Mouse (Mus musculus): ENCODE measurements around the gene Smgc. TPM values are rescaled to one million over a fixed set of nuclear protein-coding genes. Genes with fewer than 3 reads are reported as not detected.
"Not testable (repeated sequence)": the region's sequence is repeated elsewhere in the genome, so short reads cannot be mapped to it uniquely, and the experiment has no call there.

Smgc gene
- polyA plus RNA-seq (2014; fragmentation: Nextera tagmentation; extraction: Ambion mirVana) = 0.08 TPM in 1 of 2 replicates, not detected in the other

DNA sequence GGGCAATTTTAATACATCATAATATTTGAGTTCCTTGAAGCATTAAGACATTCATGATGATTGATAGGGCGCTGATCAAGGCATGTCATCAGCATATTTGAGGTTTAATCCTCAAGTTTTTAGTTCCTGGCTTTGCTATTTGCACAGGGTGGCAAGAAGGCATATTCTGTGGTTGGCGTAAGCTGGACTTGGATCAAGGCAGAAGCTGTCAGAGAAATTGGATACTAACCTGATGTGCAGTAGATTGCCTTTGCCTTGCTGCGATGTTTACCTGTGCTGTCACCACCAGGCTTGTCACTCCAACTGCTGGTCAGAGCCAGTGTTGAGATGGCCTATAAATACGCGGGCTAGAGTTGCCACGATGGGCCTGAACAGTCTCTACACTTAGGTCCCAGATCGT lies at the start of gene Smgc:
Gene Smgc, plus strand, starts transcription at position 301 of the 400 bp plus-strand sequence.
- H3K4me2 ChIP-seq = no peak within 1 kb of the TSS
- no peaks in the 10 kb centered on the region for H3K27me3 ChIP-seq (replicated peaks; ENCODE audit: control insufficient read depth, insufficient read depth, low read length)
- 80% methylated on average over 7 of the region's 7 CpGs for WGBS
- DNase-seq (ENCODE audit: low spot score) (no peak), ATAC-seq (replicated peaks; ENCODE audit: low FRiP score) (no peak)
- H3K36me3 ChIP-seq (ENCODE audit: control insufficient read depth, insufficient read depth, low read length) = no peaks in the 10 kb centered on the region
- H3K9ac ChIP-seq (ENCODE audit: low read depth, low read length) = no peak within 1 kb of the TSS
- H3K27ac ChIP-seq (ENCODE audit: low read depth, low read length) = no peak within 1 kb of the TSS
- no peak within 1 kb of the TSS for H3K4me3 ChIP-seq (ENCODE audit: low read depth, low read length)
- no peaks in the 10 kb centered on the region for H3K4me1 ChIP-seq (replicated peaks; ENCODE audit: control insufficient read depth, insufficient read depth, low read length)
- H3K9me3 ChIP-seq (ENCODE audit: control insufficient read depth, low read length) = no peaks in the 10 kb centered on the region

DNA sequence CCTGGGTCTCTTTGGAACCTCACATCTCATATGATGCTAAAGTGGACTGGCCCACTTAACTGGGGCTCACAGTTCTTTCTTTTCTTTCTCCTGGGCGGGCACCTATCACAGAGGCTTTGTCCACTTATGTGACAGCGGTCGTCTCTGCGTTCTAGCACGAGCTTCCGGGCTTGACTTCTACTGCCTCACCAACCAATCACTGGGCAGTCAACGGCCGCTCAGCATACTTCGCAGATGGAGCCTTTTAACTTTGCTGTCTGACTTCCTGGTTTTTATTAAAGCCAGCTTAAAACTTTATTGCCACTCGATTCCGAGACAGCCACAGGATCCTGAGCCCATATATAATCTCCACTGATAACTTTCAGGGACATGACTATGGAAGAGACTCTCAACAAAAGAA lies 49.7 kb upstream of the Smgc start:
- no peaks in the 10 kb centered on the region for H3K36me3 ChIP-seq (ENCODE audit: control insufficient read depth, insufficient read depth, low read length)
- 82% methylated on average over 11 of the region's 11 CpGs for WGBS
- no peak overlapping the region for H3K27ac ChIP-seq (ENCODE audit: low read depth, low read length)
- H3K9me3 ChIP-seq (ENCODE audit: control insufficient read depth, low read length) = no peaks in the 10 kb centered on the region
- H3K4me1 ChIP-seq (replicated peaks; ENCODE audit: control insufficient read depth, insufficient read depth, low read length) = no peaks in the 10 kb centered on the region
- no peak overlapping the region for H3K4me3 ChIP-seq (ENCODE audit: low read depth, low read length)
- H3K9ac ChIP-seq (ENCODE audit: low read depth, low read length) = no peak overlapping the region
- H3K4me2 ChIP-seq = no peak overlapping the region
- H3K27me3 ChIP-seq (replicated peaks; ENCODE audit: control insufficient read depth, insufficient read depth, low read length) = no peaks in the 10 kb centered on the region
- no peak for DNase-seq (ENCODE audit: low spot score)
- no peak for ATAC-seq (replicated peaks; ENCODE audit: low FRiP score)

DNA sequence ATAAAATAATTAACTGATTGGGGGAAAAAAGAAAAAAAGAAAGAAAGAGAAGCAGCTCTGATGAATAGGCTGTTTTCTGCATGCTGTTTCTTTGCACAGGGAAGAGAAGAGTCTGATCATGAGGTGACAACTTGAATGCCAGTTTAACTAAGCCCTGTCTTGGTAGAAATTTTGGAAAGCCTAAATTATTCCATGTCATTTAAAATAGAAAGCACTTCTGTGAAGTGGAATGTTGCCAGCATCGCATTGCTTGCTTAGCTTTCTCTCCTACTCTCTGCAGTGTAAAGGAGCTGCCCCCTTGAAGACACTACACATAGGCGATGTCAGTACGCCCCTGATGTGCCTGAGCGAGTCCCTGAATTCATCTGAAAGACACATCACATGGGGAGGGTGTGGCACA lies 31.6 kb upstream of the Smgc start:
- H3K27ac ChIP-seq (ENCODE audit: low read depth, low read length) = no peak overlapping the region
- H3K9ac ChIP-seq (ENCODE audit: low read depth, low read length) = no peak overlapping the region
- H3K27me3 ChIP-seq (replicated peaks; ENCODE audit: control insufficient read depth, insufficient read depth, low read length) = no peaks in the 10 kb centered on the region
- H3K4me1 ChIP-seq (replicated peaks; ENCODE audit: control insufficient read depth, insufficient read depth, low read length) = no peaks in the 10 kb centered on the region
- WGBS = 89% methylated on average over 4 of the region's 4 CpGs
- H3K4me2 ChIP-seq = no peak overlapping the region
- H3K4me3 ChIP-seq (ENCODE audit: low read depth, low read length) = no peak overlapping the region
- DNase-seq (ENCODE audit: low spot score) = no peak
- ATAC-seq (replicated peaks; ENCODE audit: low FRiP score) = no peak
- H3K36me3 ChIP-seq (ENCODE audit: control insufficient read depth, insufficient read depth, low read length) = no peaks in the 10 kb centered on the region
- no peaks in the 10 kb centered on the region for H3K9me3 ChIP-seq (ENCODE audit: control insufficient read depth, low read length)

DNA sequence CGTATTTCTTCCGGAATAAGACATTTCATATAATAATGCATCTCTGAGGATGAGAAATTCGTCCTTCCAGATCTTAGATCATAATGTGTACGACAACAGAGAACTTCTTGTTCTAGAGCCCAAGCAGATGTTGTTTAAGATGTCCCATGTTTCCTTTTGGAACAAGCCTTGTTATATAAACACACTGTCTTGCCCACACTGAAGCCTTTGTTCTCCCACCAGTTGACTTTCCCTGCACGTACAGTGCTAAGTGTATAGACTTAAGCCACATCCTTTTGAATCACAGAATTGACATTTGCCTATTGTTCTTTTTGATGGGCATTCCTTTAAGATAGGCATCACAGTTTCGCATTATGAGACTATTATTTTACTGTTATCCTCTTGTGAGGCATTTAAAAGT lies 2.7 kb upstream of the Smgc start:
- 81% methylated on average over 6 of the region's 6 CpGs for WGBS
- DNase-seq (ENCODE audit: low spot score) (no peak), ATAC-seq (replicated peaks; ENCODE audit: low FRiP score) (no peak)
- Histone ChIP-seq H3K9me3 (ENCODE audit: control insufficient read depth, low read length) (no peaks in the 10 kb centered on the region), H3K4me1 (replicated peaks; ENCODE audit: control insufficient read depth, insufficient read depth, low read length) (no peaks in the 10 kb centered on the region), H3K9ac (ENCODE audit: low read depth, low read length) (no peak overlapping the region), H3K4me2 (no peak overlapping the region), H3K36me3 (ENCODE audit: control insufficient read depth, insufficient read depth, low read length) (no peaks in the 10 kb centered on the region), H3K27me3 (replicated peaks; ENCODE audit: control insufficient read depth, insufficient read depth, low read length) (no peaks in the 10 kb centered on the region), H3K4me3 (ENCODE audit: low read depth, low read length) (no peak overlapping the region), H3K27ac (ENCODE audit: low read depth, low read length) (no peak overlapping the region)

DNA sequence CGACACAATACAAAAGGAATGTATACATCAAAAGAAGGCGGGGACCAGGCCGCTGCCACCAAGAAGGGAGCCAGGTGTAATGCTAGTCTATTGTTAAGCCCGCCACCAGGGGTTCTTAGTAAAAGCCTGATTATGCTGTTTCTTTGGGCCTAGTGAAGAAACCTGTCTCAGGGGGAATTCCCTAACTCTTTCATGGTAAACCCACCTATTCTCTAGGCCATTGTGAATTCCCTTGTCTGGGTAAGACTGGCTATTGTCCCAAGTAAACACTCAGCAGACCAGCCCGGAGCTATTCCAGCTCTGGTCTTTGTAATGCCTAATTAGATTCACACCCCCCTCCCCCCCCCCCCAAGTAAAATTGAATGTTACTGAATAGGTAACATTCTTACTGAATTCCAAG lies 26.1 kb downstream of the Smgc start:
- not testable (repeated sequence) for ATAC-seq (replicated peaks; ENCODE audit: low FRiP score); H3K27ac ChIP-seq (ENCODE audit: low read depth, low read length); H3K9me3 ChIP-seq (ENCODE audit: control insufficient read depth, low read length); H3K4me2 ChIP-seq; H3K4me1 ChIP-seq (replicated peaks; ENCODE audit: control insufficient read depth, insufficient read depth, low read length); DNase-seq (ENCODE audit: low spot score); H3K9ac ChIP-seq (ENCODE audit: low read depth, low read length); H3K27me3 ChIP-seq (replicated peaks; ENCODE audit: control insufficient read depth, insufficient read depth, low read length); H3K4me3 ChIP-seq (ENCODE audit: low read depth, low read length); H3K36me3 ChIP-seq (ENCODE audit: control insufficient read depth, insufficient read depth, low read length)
- 46% methylated on average over 5 of the region's 5 CpGs for WGBS

DNA sequence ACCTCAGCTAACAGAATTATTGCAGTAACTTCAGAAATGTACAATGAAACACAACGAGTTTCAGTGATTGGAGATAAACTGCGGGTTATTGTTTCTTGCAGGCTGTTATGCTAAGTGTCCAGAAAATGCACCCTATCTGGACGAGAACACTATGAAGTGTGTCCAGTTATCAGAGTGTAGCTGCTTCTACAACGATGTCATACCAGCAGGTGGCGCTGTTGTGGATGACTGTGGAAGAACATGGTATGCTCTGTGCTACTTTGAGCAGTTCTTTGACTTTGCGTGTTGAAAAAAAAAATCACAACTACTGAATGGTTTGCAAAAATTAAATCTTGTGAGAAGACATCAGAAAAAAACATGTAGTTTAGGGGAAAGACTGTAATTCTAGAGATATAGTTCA lies 62.2 kb downstream of the Smgc start:
- 54% methylated on average over 6 of the region's 6 CpGs for WGBS
- Histone ChIP-seq H3K4me2 (no peak overlapping the region), H3K4me1 (replicated peaks; ENCODE audit: control insufficient read depth, insufficient read depth, low read length) (no peaks in the 10 kb centered on the region), H3K27me3 (replicated peaks; ENCODE audit: control insufficient read depth, insufficient read depth, low read length) (no peaks in the 10 kb centered on the region), H3K27ac (ENCODE audit: low read depth, low read length) (no peak overlapping the region), H3K36me3 (ENCODE audit: control insufficient read depth, insufficient read depth, low read length) (no peaks in the 10 kb centered on the region), H3K4me3 (ENCODE audit: low read depth, low read length) (no peak overlapping the region), H3K9ac (ENCODE audit: low read depth, low read length) (no peak overlapping the region), H3K9me3 (ENCODE audit: control insufficient read depth, low read length) (peaks cover 4% of the 10 kb centered on the region; the same call in 1 of the 2 replicates)
- DNase-seq (ENCODE audit: low spot score) (no peak), ATAC-seq (replicated peaks; ENCODE audit: low FRiP score) (no peak)

DNA sequence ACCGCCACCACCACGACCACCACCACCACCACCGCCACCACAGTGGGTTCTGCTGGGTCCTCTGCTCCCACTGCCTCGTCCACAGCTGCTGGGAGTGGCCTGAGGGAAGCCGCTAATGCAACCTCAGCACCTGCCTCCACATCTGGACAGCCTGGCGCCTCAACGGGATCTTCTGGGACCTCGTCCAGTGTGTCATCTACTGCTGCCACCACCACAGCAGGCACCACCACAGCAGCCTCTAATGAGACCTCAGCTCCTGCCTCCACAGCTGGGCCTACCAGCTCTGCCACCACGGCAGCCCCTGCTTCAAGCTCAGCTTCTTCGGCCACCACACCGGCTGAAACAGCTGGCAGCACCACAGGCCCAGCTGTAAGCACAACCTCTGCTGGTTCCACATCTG lies 69.0 kb downstream of the Smgc start:
- DNase-seq (ENCODE audit: low spot score); H3K4me1 ChIP-seq (replicated peaks; ENCODE audit: control insufficient read depth, insufficient read depth, low read length); H3K4me3 ChIP-seq (ENCODE audit: low read depth, low read length); H3K27me3 ChIP-seq (replicated peaks; ENCODE audit: control insufficient read depth, insufficient read depth, low read length); H3K9ac ChIP-seq (ENCODE audit: low read depth, low read length); H3K27ac ChIP-seq (ENCODE audit: low read depth, low read length); ATAC-seq (replicated peaks; ENCODE audit: low FRiP score); H3K36me3 ChIP-seq (ENCODE audit: control insufficient read depth, insufficient read depth, low read length); H3K9me3 ChIP-seq (ENCODE audit: control insufficient read depth, low read length); H3K4me2 ChIP-seq: not testable (repeated sequence)
- 100% methylated on average over 1 of the region's 11 CpGs for WGBS

Other genes with a start within 250 kb of the Smgc start
- 1.9 and 2.2 TPM in 2 replicates for gene Lrrk2, start 165.1 kb upstream of the Smgc start, polyA plus RNA-seq (2014; fragmentation: Nextera tagmentation; extraction: Ambion mirVana)
- gene Cntn1, start 212.9 kb downstream of the Smgc start, polyA plus RNA-seq (2014; fragmentation: Nextera tagmentation; extraction: Ambion mirVana) = 0.12 and 0.49 TPM in 2 replicates

Measured in liver, embryonic 11.5 days (tissue).